Mouse (Mus musculus) intestine, postnatal 0 days (tissue): ENCODE data around the gene Atp7a. TPM values are rescaled to one million over a fixed set of nuclear protein-coding genes. Genes with fewer than 3 reads are reported as not detected.
"Not testable (repeated sequence)": the region's sequence is repeated elsewhere in the genome, so short reads cannot be mapped to it uniquely, and the experiment has no call there.

Source experiments
- ATAC-seq: fragments of 200-750 bp; cut with Nextera tagmentation; 2 replicates; pipeline ENCODE4 v1.8.0; 2017; ENCODE audit warnings: mild to moderate bottlenecking, moderate TSS enrichment, moderate library complexity
- H3K27ac ChIP-seq: fragments of 300-500 bp; sonication (generic); 2 replicates; pipeline ENCODE4 v1.5.1; 2014; ENCODE audit warnings: mild to moderate bottlenecking, low read depth, low read length, moderate library complexity
- H3K27me3 ChIP-seq: fragments of 300-500 bp; sonication (generic); replicated peaks from 2 replicates; pipeline ENCODE4 v1.6.1; 2014; ENCODE audit warnings: low read length, mixed read lengths; ENCODE audit not compliant: control insufficient read depth, insufficient read depth
- H3K36me3 ChIP-seq: fragments of 300-500 bp; sonication (generic); 2 replicates; pipeline ENCODE4 v1.6.1; 2014; ENCODE audit warnings: mild to moderate bottlenecking, moderate library complexity; ENCODE audit not compliant: control insufficient read depth, insufficient read depth
- H3K4me1 ChIP-seq: fragments of 300-500 bp; sonication (generic); replicated peaks from 2 replicates; pipeline ENCODE4 v1.6.1; 2014; ENCODE audit warnings: antibody characterized with exemption, low read length, mixed read lengths; ENCODE audit not compliant: control insufficient read depth, insufficient read depth
- H3K4me2 ChIP-seq: fragments of 300-500 bp; sonication (generic); replicated peaks from 2 replicates; pipeline ENCODE4 v1.6.1; 2014; ENCODE audit warnings: low read depth, mild to moderate bottlenecking, moderate library complexity
- H3K4me3 ChIP-seq: fragments of 300-500 bp; sonication (generic); 2 replicates; pipeline ENCODE4 v1.5.1; 2014; ENCODE audit warnings: low read depth, low read length
- H3K9ac ChIP-seq: fragments of 300-500 bp; sonication (generic); 2 replicates; pipeline ENCODE4 v1.6.1; 2014; ENCODE audit warnings: mild to moderate bottlenecking, low read depth, low read length
- H3K9me3 ChIP-seq: fragments of 300-500 bp; sonication (generic); 2 replicates; pipeline ENCODE4 v1.6.1; 2016; ENCODE audit warnings: mixed run types; ENCODE audit not compliant: control insufficient read depth
- CTCF ChIP-seq: sonication (generic); IDR thresholded peaks from 2 replicates; pipeline ENCODE4 v1.5.1; 2016; ENCODE audit warnings: low read depth, mild to moderate bottlenecking, control low read depth, antibody characterized with exemption, moderate library complexity
- WGBS: fragments of 180-500 bp; shearing (Covaris S2); extraction: QIAGEN DNeasy Blood & Tissue Kit; methylation state at CpG from one replicate; pipeline ENCODE4 v1.1.7; 2014; 5-methylcytosine and 5-hydroxymethylcytosine counted together
- polyA plus RNA-seq: library from polyadenylated mRNA; unstranded; fragments of >200 nt; fragmentation: Nextera tagmentation; extraction: Ambion mirVana; gene quantifications from 2 replicates; pipeline ENCODE4 v1.2.1, GENCODE M21; 2015

Atp7a gene
- polyA plus RNA-seq, result 9.3 and 10.1 TPM in 2 replicates

GRCm38 (mm10) chrX:106026418-106027342, at the start of gene Atp7a:
Atp7a (plus strand) TSS chrX:106027276.
- Histone ChIP-seq H3K4me2 (peak within 1 kb of the TSS; percentile 60), H3K9ac (peak within 1 kb of the TSS; percentile 55), H3K4me3 (peak within 1 kb of the TSS; percentile 53), H3K27me3 (no peaks in the 10 kb centered on the region), H3K4me1 (no peaks in the 10 kb centered on the region), H3K9me3 (no peaks in the 10 kb centered on the region), H3K27ac (peak within 1 kb of the TSS; percentile 57; the same call in 1 of the 2 replicates), H3K36me3 (no peaks in the 10 kb centered on the region)
- 25% methylated on average over 36 of the region's 36 CpGs for WGBS
- ATAC-seq, result peak; percentile 98
- TF ChIP-seq CTCF, result peak; percentile 88

GRCm38 (mm10) chrX:106001605-106002004, 25.5 kb upstream of the Atp7a start:
- Histone ChIP-seq H3K27ac (no peak overlapping the region), H3K27me3 (no peaks in the 10 kb centered on the region), H3K36me3 (no peaks in the 10 kb centered on the region), H3K9me3 (no peaks in the 10 kb centered on the region), H3K4me1 (no peaks in the 10 kb centered on the region), H3K4me2 (no peak overlapping the region), H3K4me3 (no peak overlapping the region), H3K9ac (no peak overlapping the region)
- WGBS, result 80% methylated on average over 1 of the region's 1 CpGs
- TF ChIP-seq CTCF, result no peak
- ATAC-seq, result no peak

GRCm38 (mm10) chrX:106010762-106011161, 16.3 kb upstream of the Atp7a start:
- TF ChIP-seq CTCF, result no peak
- Histone ChIP-seq H3K27me3 (no peaks in the 10 kb centered on the region), H3K4me3 (peak overlapping the region; percentile 59), H3K4me1 (no peaks in the 10 kb centered on the region), H3K9me3 (no peaks in the 10 kb centered on the region), H3K36me3 (no peaks in the 10 kb centered on the region), H3K9ac (peak overlapping the region; percentile 50; the same call in 1 of the 2 replicates), H3K27ac (0 out of 2 replicates have a peak overlapping the region, but pooled peaks have one; percentile 87), H3K4me2 (peak overlapping the region; percentile 59)
- no peak for ATAC-seq
- WGBS, result 5% methylated on average over 3 of the region's 3 CpGs

- 24% methylated on average over 45 of the region's 45 CpGs for WGBS
- Histone ChIP-seq H3K9ac (peak within 1 kb of the TSS; percentile 50), H3K4me2 (peak within 1 kb of the TSS; percentile 59), H3K4me3 (peak within 1 kb of the TSS; percentile 59), H3K27me3 (no peaks in the 10 kb centered on the region), H3K36me3 (no peaks in the 10 kb centered on the region), H3K9me3 (no peaks in the 10 kb centered on the region), H3K27ac (peak within 1 kb of the TSS; percentile 87), H3K4me1 (no peaks in the 10 kb centered on the region)
- TF ChIP-seq CTCF, result no peak
- peak; percentile 96 for ATAC-seq
Measured at GRCm38 (mm10) chrX:106011465-106012159, 15.5 kb upstream of the Atp7a start, which contains the start of gene Magt1. Magt1 (minus strand) TSS chrX:106011906.

GRCm38 (mm10) chrX:106012559-106012958, 14.5 kb upstream of the Atp7a start:
- peak overlapping the region; percentile 51; the same call in 1 of the 2 replicates for H3K4me2 ChIP-seq
- no peaks in the 10 kb centered on the region for H3K9me3 ChIP-seq
- H3K27me3 ChIP-seq, result no peaks in the 10 kb centered on the region
- H3K36me3 ChIP-seq, result no peaks in the 10 kb centered on the region
- ATAC-seq, result no peak
- TF ChIP-seq CTCF, result no peak
- H3K4me3 ChIP-seq, result no peak overlapping the region; the same call in 1 of the 2 replicates
- H3K9ac ChIP-seq, result no peak overlapping the region
- WGBS, result 60% methylated on average over 3 of the region's 3 CpGs
- H3K27ac ChIP-seq, result no peak overlapping the region
- no peaks in the 10 kb centered on the region for H3K4me1 ChIP-seq

- no peak for ATAC-seq
- H3K9ac ChIP-seq, result no peak overlapping the region
- no peaks in the 10 kb centered on the region for H3K4me1 ChIP-seq
- H3K36me3 ChIP-seq, result no peaks in the 10 kb centered on the region
- peak; percentile 73 for TF ChIP-seq CTCF
- H3K27ac ChIP-seq, result no peak overlapping the region
- no peak overlapping the region for H3K4me2 ChIP-seq
- H3K9me3 ChIP-seq, result no peaks in the 10 kb centered on the region
- H3K27me3 ChIP-seq, result no peaks in the 10 kb centered on the region
- WGBS, result 28% methylated on average over 2 of the region's 2 CpGs
- no peak overlapping the region for H3K4me3 ChIP-seq
Measured at GRCm38 (mm10) chrX:106013217-106013616, 13.9 kb upstream of the Atp7a start.

GRCm38 (mm10) chrX:106014741-106015377, 12.2 kb upstream of the Atp7a start:
- not testable (repeated sequence) for H3K4me2 ChIP-seq, H3K9me3 ChIP-seq, H3K27me3 ChIP-seq, H3K4me3 ChIP-seq, ATAC-seq, H3K9ac ChIP-seq, H3K36me3 ChIP-seq, H3K4me1 ChIP-seq, H3K27ac ChIP-seq
- WGBS, result 63% methylated on average over 2 of the region's 2 CpGs
